Comparison of ENCODE assay signal across 8 mouse cellular contexts in the genomic region with DNA sequence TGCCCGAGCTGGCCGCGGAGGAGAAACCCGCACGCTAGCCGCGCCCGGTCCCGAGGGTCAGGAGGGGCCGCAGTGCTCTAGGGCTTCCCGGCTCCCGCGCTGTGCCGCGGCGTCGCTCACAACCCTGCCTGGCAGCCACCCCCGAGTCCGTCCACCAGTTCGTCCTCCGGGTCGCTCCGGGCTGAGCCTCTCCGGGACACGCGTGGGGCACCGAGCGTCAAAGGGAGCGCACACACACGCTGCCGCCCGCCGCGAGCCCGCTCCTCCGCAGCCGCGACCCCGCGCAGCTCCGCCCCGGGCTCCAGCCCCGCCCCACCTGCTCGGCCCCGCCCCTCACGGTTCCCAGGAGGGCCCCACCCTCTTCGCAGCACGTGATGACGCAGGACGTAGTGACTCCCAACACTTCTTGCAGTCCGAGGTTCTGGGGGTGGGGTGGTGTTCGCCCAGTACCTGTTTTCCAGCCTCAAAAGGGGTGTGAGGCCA. TPM values are rescaled to one million over a fixed set of nuclear protein-coding genes. Genes with fewer than 3 reads are reported as not detected.
DNase-seq lines count a peak whose midpoint lies in the region; ATAC-seq and TF ChIP-seq lines count a peak whose summit lies in the region.

TSS of gene Ahr (minus strand) at position 285 of the 483 bp plus-strand sequence.

- H3K27me3 ChIP-seq in hindbrain, postnatal 0 days (ENCODE audit: insufficient read depth, low read length): no peaks in the 10 kb centered on the region

- peak within 1 kb of the TSS; percentile 69 for H3K4me2 ChIP-seq in hindbrain, postnatal 0 days (ENCODE audit: low read depth, low read length)

- H3K9me3 ChIP-seq in hindbrain, postnatal 0 days (ENCODE audit: low read length): no peaks in the 10 kb centered on the region

- no peaks in the 10 kb centered on the region for H3K36me3 ChIP-seq in hindbrain, postnatal 0 days (ENCODE audit: insufficient read depth, low read length)
- H3K36me3 ChIP-seq in macrophage (ENCODE audit: inconsistent target): no peaks in the 10 kb centered on the region

- H3K9ac ChIP-seq in hindbrain, postnatal 0 days (replicated peaks; ENCODE audit: low read length): peak within 1 kb of the TSS; percentile 64

- no peak for TF ChIP-seq CTCF in gastrocnemius, adult 2 months (IDR thresholded peaks at IDR 0.05)
- TF ChIP-seq CTCF in hindbrain, postnatal 0 days (IDR thresholded peaks at IDR 0.05; ENCODE audit: low read depth): no peak
- no peak for TF ChIP-seq CTCF in left cerebral cortex, adult 2 months (IDR thresholded peaks at IDR 0.05)

- intact Hi-C loops in gastrocnemius, adult 2 months (cut with DNase I): no loop called here
- intact Hi-C loops in left cerebral cortex, adult 2 months (cut with DNase I): loop anchor here (5.0 to 10.0 kb wide), 2 partner anchors 210 to 227 kb away; no protein-coding TSS in a partner anchor

- H3K79me2 ChIP-seq in macrophage (ENCODE audit: inconsistent target): no peaks in the 10 kb centered on the region

- under 1% methylated on average over 40 of the region's 52 CpGs for WGBS in hindbrain, postnatal 0 days
- WGBS in macrophage (ENCODE audit: missing documents): under 1% methylated on average over 30 of the region's 52 CpGs

- H3K4me3 ChIP-seq in gastrocnemius, adult 2 months: peak within 1 kb of the TSS; percentile 92
- H3K4me3 ChIP-seq in hindbrain, postnatal 0 days (ENCODE audit: low read length): peak within 1 kb of the TSS; percentile 54
- H3K4me3 ChIP-seq in left cerebral cortex, adult 2 months: peak within 1 kb of the TSS; percentile 94
- peak within 1 kb of the TSS; percentile 43 for H3K4me3 ChIP-seq in macrophage (ENCODE audit: inconsistent target)

- ATAC-seq in hindbrain, postnatal 0 days: peak; percentile 97

- peak within 1 kb of the TSS; percentile 85 for H3K27ac ChIP-seq in gastrocnemius, adult 2 months
- H3K27ac ChIP-seq in hindbrain, postnatal 0 days: peak within 1 kb of the TSS; percentile 65
- H3K27ac ChIP-seq in left cerebral cortex, adult 2 months: peak within 1 kb of the TSS; percentile 87
- H3K27ac ChIP-seq in macrophage: no peak within 1 kb of the TSS

- no peaks in the 10 kb centered on the region for H3K4me1 ChIP-seq in hindbrain, postnatal 0 days (ENCODE audit: insufficient read depth, low read length)

- DNase-seq in WW6 (ENCODE audit: low read depth, low spot score): peak; percentile 39
- DNase-seq in cerebellum, postnatal 25 days: peak; percentile 88 to 95
- peak; percentile 81 for DNase-seq in gastrocnemius, adult 2 months
- peak; percentile 86 for DNase-seq in hindbrain, postnatal 0 days (ENCODE audit: low spot score)
- peak; percentile 80 to 86 for DNase-seq in left cerebral cortex, adult 2 months (ENCODE audit: extremely low spot score in 1 of 2, low spot score in 2 of 2)
- peak; percentile 61 for DNase-seq in retina, postnatal 7 days (ENCODE audit: low read depth, low spot score)
- peak; percentile 77 to 85 for DNase-seq in urinary bladder, adult 18-20 months (ENCODE audit: low spot score in 2 of 2)

RNA-seq across cellular contexts. Expression of gene Ahr, which starts in this region (rescaled TPM):
- 1 to 10 TPM; 1.4 to 1.5 TPM for total RNA-seq in gastrocnemius, adult 2 months (2021)
- 7.5 and 11.5 TPM in 2 replicates for total RNA-seq in hindbrain, postnatal 0 days (2014; rRNA removed)
- polyA plus RNA-seq in hindbrain, postnatal 0 days (2015; fragmentation: Nextera tagmentation; extraction: Ambion mirVana): 2.7 and 3.1 TPM in 2 replicates
- total RNA-seq in left cerebral cortex, adult 2 months (2021): 1 to 10 TPM; 6.5 to 8.9 TPM
- total RNA-seq in macrophage (2018; cell fraction: chromatin; rRNA removed): 10 to 100 TPM in 4 of 26 experiments, 1 to 10 TPM in 14, under 1 TPM in 8; 0.26 to 17.1 (median 3.1) TPM
- 1 to 10 TPM in 16 of 26 experiments, under 1 TPM in 10; 0.16 to 7.7 (median 1.6) TPM for total RNA-seq in macrophage (2018; cell fraction: cytosol; rRNA removed)
- 10 to 100 TPM in 2 of 26 experiments, 1 to 10 TPM in 16, under 1 TPM in 8; 0.36 to 13.4 (median 2.3) TPM for total RNA-seq in macrophage (2018; cell fraction: nucleus; rRNA removed)
- 1.0 to 2.0 TPM (median 1.2 TPM) in 3 replicates for polyA plus RNA-seq in macrophage (2018)

Comparison
In these comparisons a context has a peak if more than half of its experiments do, and no peak if none do; other contexts are left out.
1. DNase-seq: peak in every context shown above with its lines; median percentile 92 in cerebellum, postnatal 25 days; 86 in hindbrain, postnatal 0 days; 83 in left cerebral cortex, adult 2 months; 81 in gastrocnemius, adult 2 months; 81 in urinary bladder, adult 18-20 months; 61 in retina, postnatal 7 days; 39 in WW6.
2. H3K4me3 ChIP-seq: peak in every context shown above with its lines; median percentile 94 in left cerebral cortex, adult 2 months; 92 in gastrocnemius, adult 2 months; 54 in hindbrain, postnatal 0 days; 43 in macrophage.